Mouse (Mus musculus): Measurements from ENCODE around the gene Ankrd53. TPM values are rescaled to one million over a fixed set of nuclear protein-coding genes. Genes with fewer than 3 reads are reported as not detected.
A peak's percentile ranks its signal among the peaks of the same experiment; 100 is the strongest.
"Not testable (repeated sequence)": the region's sequence is repeated elsewhere in the genome, so short reads cannot be mapped to it uniquely, and the experiment has no call there.

Gene Ankrd53
- polyA plus RNA-seq, 1 experiment from 2014 or later: not detected

- Histone ChIP-seq H3K27ac (ENCODE audit: low read depth) (peak overlapping the region; percentile 90), H3K9ac (replicated peaks) (peak overlapping the region; percentile 98), H3K4me3 (ENCODE audit: low read depth, low read length) (peak overlapping the region; percentile 95), H3K27me3 (ENCODE audit: insufficient read depth, low read length) (no peaks in the 10 kb centered on the region), H3K36me3 (replicated peaks; ENCODE audit: insufficient read depth, low read length) (peaks cover 25% of the 10 kb centered on the region), H3K4me1 (ENCODE audit: insufficient read depth) (peaks cover 17% of the 10 kb centered on the region; the same call in 1 of the 2 replicates), H3K9me3 (ENCODE audit: low read length) (no peaks in the 10 kb centered on the region), H3K4me2 (ENCODE audit: low read depth, low read length) (peak overlapping the region; percentile 89)
- TF ChIP-seq CTCF (IDR thresholded peaks at IDR 0.05; ENCODE audit: low read depth) (no peak), EP300 (IDR thresholded peaks at IDR 0.05; ENCODE audit: low read depth) (no peak)
- 2% methylated on average over 14 of the region's 14 CpGs for WGBS (ENCODE audit: insufficient replicate concordance)
- peak; percentile 34 for DNase-seq
- ATAC-seq: peak; percentile 28
These were observed 12.5 kb downstream of the Ankrd53 start for GRCm38 (mm10) chr6:83774781-83775563.

GRCm38 (mm10) chr6:83775638-83776293, 13.3 kb downstream of the Ankrd53 start, which contains the start of gene Tex261:
Gene Tex261, minus strand, starts transcription at chr6:83775813.
- H3K27ac ChIP-seq (ENCODE audit: low read depth): peak within 1 kb of the TSS; percentile 90
- DNase-seq (peak; percentile 92), ATAC-seq (peak; percentile 93)
- H3K9ac ChIP-seq (replicated peaks): peak within 1 kb of the TSS; percentile 98
- 5% methylated on average over 43 of the region's 45 CpGs for WGBS (ENCODE audit: insufficient replicate concordance)
- H3K4me2 ChIP-seq (ENCODE audit: low read depth, low read length): peak within 1 kb of the TSS; percentile 89
- H3K36me3 ChIP-seq (replicated peaks; ENCODE audit: insufficient read depth, low read length): peaks cover 21% of the 10 kb centered on the region
- peak within 1 kb of the TSS; percentile 95 for H3K4me3 ChIP-seq (ENCODE audit: low read depth, low read length)
- TF ChIP-seq EP300 (IDR thresholded peaks at IDR 0.05; ENCODE audit: low read depth) (no peak), CTCF (IDR thresholded peaks at IDR 0.05; ENCODE audit: low read depth) (peak; percentile 86)
- H3K4me1 ChIP-seq (ENCODE audit: insufficient read depth): peaks cover 17% of the 10 kb centered on the region; the same call in 1 of the 2 replicates
- H3K27me3 ChIP-seq (ENCODE audit: insufficient read depth, low read length): no peaks in the 10 kb centered on the region
- H3K9me3 ChIP-seq (ENCODE audit: low read length): no peaks in the 10 kb centered on the region

- WGBS (ENCODE audit: insufficient replicate concordance): 77% methylated on average over 7 of the region's 7 CpGs
- ATAC-seq: no peak
- no peaks in the 10 kb centered on the region for H3K27me3 ChIP-seq (ENCODE audit: insufficient read depth, low read length)
- H3K9ac ChIP-seq (replicated peaks): no peak overlapping the region
- TF ChIP-seq EP300 (IDR thresholded peaks at IDR 0.05; ENCODE audit: low read depth): no peak
- no peak for TF ChIP-seq CTCF (IDR thresholded peaks at IDR 0.05; ENCODE audit: low read depth)
- H3K4me1 ChIP-seq (ENCODE audit: insufficient read depth): peaks cover 17% of the 10 kb centered on the region; the same call in 1 of the 2 replicates
- H3K9me3 ChIP-seq (ENCODE audit: low read length): no peaks in the 10 kb centered on the region
- no peak overlapping the region for H3K4me3 ChIP-seq (ENCODE audit: low read depth, low read length)
- H3K27ac ChIP-seq (ENCODE audit: low read depth): no peak overlapping the region
- DNase-seq: no peak
- H3K36me3 ChIP-seq (replicated peaks; ENCODE audit: insufficient read depth, low read length): peaks cover 3% of the 10 kb centered on the region
- no peak overlapping the region for H3K4me2 ChIP-seq (ENCODE audit: low read depth, low read length)
These were observed 15.9 kb downstream of the Ankrd53 start for GRCm38 (mm10) chr6:83778306-83778705.

- Histone ChIP-seq H3K36me3 (replicated peaks; ENCODE audit: insufficient read depth, low read length) (no peaks in the 10 kb centered on the region), H3K4me1 (ENCODE audit: insufficient read depth) (peaks cover 12% of the 10 kb centered on the region; the same call in 1 of the 2 replicates), H3K9me3 (ENCODE audit: low read length) (no peaks in the 10 kb centered on the region), H3K27ac (ENCODE audit: low read depth) (no peak overlapping the region), H3K4me3 (ENCODE audit: low read depth, low read length) (no peak overlapping the region), H3K9ac (replicated peaks) (no peak overlapping the region), H3K27me3 (ENCODE audit: insufficient read depth, low read length) (no peaks in the 10 kb centered on the region), H3K4me2 (ENCODE audit: low read depth, low read length) (no peak overlapping the region)
- WGBS (ENCODE audit: insufficient replicate concordance): 9% methylated on average over 5 of the region's 5 CpGs
- DNase-seq: peak; percentile 55
- no peak for ATAC-seq
- TF ChIP-seq CTCF (IDR thresholded peaks at IDR 0.05; ENCODE audit: low read depth) (peak; percentile 89), EP300 (IDR thresholded peaks at IDR 0.05; ENCODE audit: low read depth) (no peak)
These were observed 16.6 kb downstream of the Ankrd53 start for GRCm38 (mm10) chr6:83779026-83779425.

GRCm38 (mm10) chr6:83786426-83786825, 24.0 kb downstream of the Ankrd53 start:
- H3K4me2 ChIP-seq (ENCODE audit: low read depth, low read length): no peak overlapping the region
- no peak overlapping the region for H3K4me3 ChIP-seq (ENCODE audit: low read depth, low read length)
- no peak for TF ChIP-seq EP300 (IDR thresholded peaks at IDR 0.05; ENCODE audit: low read depth)
- TF ChIP-seq CTCF (IDR thresholded peaks at IDR 0.05; ENCODE audit: low read depth): no peak
- H3K9me3 ChIP-seq (ENCODE audit: low read length): no peaks in the 10 kb centered on the region
- H3K9ac ChIP-seq (replicated peaks): no peak overlapping the region
- no peak for ATAC-seq
- H3K27ac ChIP-seq (ENCODE audit: low read depth): no peak overlapping the region
- H3K36me3 ChIP-seq (replicated peaks; ENCODE audit: insufficient read depth, low read length): no peaks in the 10 kb centered on the region
- no peaks in the 10 kb centered on the region for H3K27me3 ChIP-seq (ENCODE audit: insufficient read depth, low read length)
- no peak for DNase-seq
- 62% methylated on average over 3 of the region's 3 CpGs for WGBS (ENCODE audit: insufficient replicate concordance)
- H3K4me1 ChIP-seq (ENCODE audit: insufficient read depth): peaks cover 1% of the 10 kb centered on the region; the same call in 1 of the 2 replicates

- H3K9ac ChIP-seq (replicated peaks): no peak overlapping the region
- 76% methylated on average over 7 of the region's 7 CpGs for WGBS (ENCODE audit: insufficient replicate concordance)
These were observed 26.1 kb downstream of the Ankrd53 start for GRCm38 (mm10) chr6:83788554-83788953.

GRCm38 (mm10) chr6:83790533-83790932, 28.1 kb downstream of the Ankrd53 start:
- H3K27me3 ChIP-seq (ENCODE audit: insufficient read depth, low read length); DNase-seq; H3K27ac ChIP-seq (ENCODE audit: low read depth); ATAC-seq; H3K4me2 ChIP-seq (ENCODE audit: low read depth, low read length); H3K4me3 ChIP-seq (ENCODE audit: low read depth, low read length); H3K36me3 ChIP-seq (replicated peaks; ENCODE audit: insufficient read depth, low read length); H3K9me3 ChIP-seq (ENCODE audit: low read length); H3K9ac ChIP-seq (replicated peaks): not testable (repeated sequence)
- 80% methylated on average over 5 of the region's 5 CpGs for WGBS (ENCODE audit: insufficient replicate concordance)
- H3K4me1 ChIP-seq (ENCODE audit: insufficient read depth): peaks cover 14% of the 10 kb centered on the region

More at GRCm38 (mm10) chr6:83788554-83788953, 26.1 kb downstream of the Ankrd53 start:
- Histone ChIP-seq H3K27me3 (ENCODE audit: insufficient read depth, low read length) (no peaks in the 10 kb centered on the region), H3K4me1 (ENCODE audit: insufficient read depth) (peaks cover 3% of the 10 kb centered on the region; the same call in 1 of the 2 replicates), H3K9me3 (ENCODE audit: low read length) (no peaks in the 10 kb centered on the region), H3K4me3 (ENCODE audit: low read depth, low read length) (no peak overlapping the region), H3K4me2 (ENCODE audit: low read depth, low read length) (no peak overlapping the region), H3K36me3 (replicated peaks; ENCODE audit: insufficient read depth, low read length) (no peaks in the 10 kb centered on the region), H3K27ac (ENCODE audit: low read depth) (no peak overlapping the region)
- DNase-seq (no peak), ATAC-seq (no peak)
- no peak for TF ChIP-seq CTCF (IDR thresholded peaks at IDR 0.05; ENCODE audit: low read depth)
- TF ChIP-seq EP300 (IDR thresholded peaks at IDR 0.05; ENCODE audit: low read depth): no peak

All from liver, postnatal 0 days (tissue).